Mouse (Mus musculus): ENCODE measurements at regions not wholly inside any gene's neighbourhood (a gene's known extent, or its start where the extent isn't known, plus 50 kb on each side); places are given as distances from the start of the nearest gene placed in this dataset.

DNA sequence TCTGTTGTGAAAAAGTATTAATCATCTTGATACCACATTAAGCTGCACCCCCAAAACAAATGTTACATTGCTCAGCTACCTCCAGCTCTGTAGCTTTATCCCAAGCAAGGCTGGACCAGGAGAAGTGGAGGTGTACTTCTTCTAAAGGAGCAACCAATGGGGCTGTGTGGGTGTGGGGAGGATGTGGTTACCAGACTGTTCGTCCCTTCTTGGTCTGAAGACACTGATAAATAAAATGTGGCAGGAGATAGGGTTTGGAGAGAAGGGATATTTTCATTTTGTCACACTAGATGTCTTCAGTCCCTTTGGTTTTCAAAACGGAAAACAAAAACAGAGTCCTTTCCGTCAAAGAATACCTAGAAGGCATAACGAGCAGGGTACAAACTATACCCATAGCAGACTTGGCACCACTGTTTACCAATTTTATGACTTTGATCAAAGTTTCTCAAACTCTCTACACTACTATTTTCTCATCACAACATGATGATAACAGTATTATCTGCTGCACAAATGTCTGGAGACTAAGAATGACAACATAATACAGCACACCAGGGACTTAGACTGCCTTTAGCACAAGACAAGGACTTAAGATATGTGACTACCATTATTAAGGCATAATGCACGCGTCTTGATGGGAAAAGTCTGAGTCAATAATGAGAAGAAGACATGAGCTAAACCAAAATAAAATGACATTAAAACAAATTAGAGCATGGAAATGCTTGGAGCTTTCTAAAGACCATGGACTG, 253.4 kb upstream of the Rag2 start:
- no peak for DNase-seq (ENCODE audit: low spot score)

GRCm38 (mm10) chr2:101371834-101372493, 252.6 kb upstream of the Rag2 start:
- DNase-seq (ENCODE audit: low spot score), result no peak

GRCm38 (mm10) chr2:101380595-101380994, 243.9 kb upstream of the Rag2 start:
- no peak for DNase-seq (ENCODE audit: low spot score)

- no peak for DNase-seq (ENCODE audit: low spot score)
These were observed 209.5 kb upstream of the Rag2 start for GRCm38 (mm10) chr2:101415002-101415401.

DNA sequence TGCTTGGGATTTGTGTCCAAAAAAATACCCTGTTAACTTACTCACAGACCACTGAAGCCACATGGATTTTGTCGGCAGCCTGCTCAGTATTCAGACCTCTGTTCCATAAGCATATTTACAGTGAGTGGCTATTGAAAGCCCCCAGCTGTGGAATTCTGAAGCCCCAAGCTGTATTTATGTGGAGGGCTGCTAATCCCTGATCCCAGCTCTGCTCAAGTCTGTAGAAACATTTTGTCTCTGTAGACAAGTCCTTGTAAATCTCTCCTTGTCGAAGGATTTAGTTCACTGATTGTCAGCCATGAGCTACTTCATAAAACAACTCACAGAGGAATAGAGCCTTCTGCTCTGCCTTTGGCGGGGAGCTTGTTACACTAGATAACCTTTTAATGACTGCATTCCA, 207.8 kb upstream of the Rag2 start:
- DNase-seq (ENCODE audit: low spot score), result no peak

- peak; percentile 4 for DNase-seq (ENCODE audit: low spot score)
These were observed 191.2 kb upstream of the Rag2 start for GRCm38 (mm10) chr2:101433141-101433895.

DNA sequence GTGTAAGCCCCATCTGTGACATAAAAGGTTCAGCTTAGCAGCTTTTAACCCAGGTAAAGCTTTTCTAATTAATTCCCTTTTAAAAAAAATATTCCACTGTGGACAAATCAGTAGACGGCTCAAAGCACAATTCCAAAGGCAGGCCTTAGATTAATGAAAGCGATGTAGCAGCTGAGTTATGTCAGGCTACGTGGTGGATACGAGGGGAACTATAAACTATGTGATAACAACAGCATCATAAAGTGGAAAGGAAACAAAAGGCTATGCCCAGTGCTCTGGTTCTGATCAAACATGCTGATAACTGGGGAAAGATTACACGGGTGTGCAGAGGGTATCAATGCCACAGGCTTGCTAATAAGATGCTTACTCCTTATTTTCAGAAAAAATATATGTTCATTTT, 184.3 kb upstream of the Rag2 start:
- no peak for DNase-seq (ENCODE audit: low spot score)

GRCm38 (mm10) chr2:101441081-101441630, 183.4 kb upstream of the Rag2 start:
- DNase-seq (ENCODE audit: low spot score), result no peak

GRCm38 (mm10) chr2:101455591-101455990, 168.9 kb upstream of the Rag2 start:
- DNase-seq (ENCODE audit: low spot score), result no peak

GRCm38 (mm10) chr2:101458959-101459358, 165.6 kb upstream of the Rag2 start:
- DNase-seq (ENCODE audit: low spot score), result no peak

DNA sequence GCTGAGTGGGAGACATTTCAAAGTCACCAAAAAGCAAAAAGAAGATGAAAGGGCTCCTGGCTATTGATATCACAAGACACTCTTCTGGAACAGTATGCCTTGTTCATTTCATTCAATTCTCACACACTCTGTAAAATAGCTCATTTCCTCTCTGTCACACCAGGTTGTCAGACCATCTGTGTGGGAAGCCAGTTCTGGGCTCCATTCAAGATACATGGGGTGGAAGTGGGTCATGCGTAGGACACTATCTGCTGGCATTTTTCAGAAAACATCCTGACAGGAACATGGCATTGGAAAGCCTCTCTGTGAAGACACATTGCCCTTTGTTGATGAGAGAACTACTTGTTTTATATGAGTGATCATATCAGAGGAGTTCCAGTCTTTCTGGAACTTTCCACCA, 162.1 kb upstream of the Rag2 start:
- no peak for DNase-seq (ENCODE audit: low spot score)

- DNase-seq (ENCODE audit: low spot score), result no peak
These were observed 160.0 kb upstream of the Rag2 start for GRCm38 (mm10) chr2:101464291-101465140.

GRCm38 (mm10) chr2:101470569-101471100, 153.9 kb upstream of the Rag2 start:
- DNase-seq (ENCODE audit: low spot score), result no peak

DNA sequence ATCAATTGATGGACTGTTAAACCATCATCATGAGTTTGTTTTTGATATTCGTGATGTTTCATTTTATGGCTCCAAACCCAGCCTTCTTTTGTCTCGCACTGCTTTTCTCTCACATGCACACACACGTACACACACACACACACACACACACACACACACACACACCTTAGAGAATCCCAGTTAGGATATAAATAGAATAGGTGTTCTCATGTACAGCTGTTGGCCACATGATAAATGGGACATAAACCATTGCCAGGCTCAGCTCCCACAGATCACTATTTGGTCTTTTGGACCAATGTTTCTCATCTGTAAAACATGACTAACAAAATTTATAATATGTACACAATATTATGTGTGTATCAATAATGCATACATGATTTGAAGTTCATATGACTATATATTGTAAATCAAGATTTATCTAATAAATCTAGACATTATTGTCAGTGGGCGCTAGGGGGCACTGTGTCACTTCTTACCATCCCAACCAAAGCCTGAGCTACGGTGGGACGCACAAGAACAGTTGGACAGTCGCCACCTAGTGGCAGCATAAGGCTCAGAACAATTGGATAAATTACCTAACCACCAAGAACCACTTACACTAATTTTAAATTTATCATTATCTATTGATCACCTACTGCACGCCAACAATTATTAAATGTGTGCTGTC, 151.9 kb upstream of the Rag2 start:
- DNase-seq (ENCODE audit: low spot score), result peak; percentile 61

- DNase-seq (ENCODE audit: low spot score), result no peak
These were observed 151.4 kb upstream of the Rag2 start for GRCm38 (mm10) chr2:101473116-101473485.

- DNase-seq (ENCODE audit: low spot score), result no peak
These were observed 147.7 kb upstream of the Rag2 start for GRCm38 (mm10) chr2:101476862-101477261.

- DNase-seq (ENCODE audit: low spot score), result no peak
These were observed 134.3 kb upstream of the Rag2 start for GRCm38 (mm10) chr2:101490207-101490606.

- no peak for DNase-seq (ENCODE audit: low spot score)
These were observed 132.8 kb upstream of the Rag2 start for GRCm38 (mm10) chr2:101491762-101492161.

GRCm38 (mm10) chr2:101508116-101508515, 116.4 kb upstream of the Rag2 start:
- DNase-seq (ENCODE audit: low spot score), result no peak

Measured in testis, postnatal 14 days (tissue).